Mouse (Mus musculus): ENCODE measurements at regions not wholly inside any gene's neighbourhood (a gene's known extent, or its start where the extent isn't known, plus 50 kb on each side); places are given as distances from the start of the nearest gene placed in this dataset.

DNA sequence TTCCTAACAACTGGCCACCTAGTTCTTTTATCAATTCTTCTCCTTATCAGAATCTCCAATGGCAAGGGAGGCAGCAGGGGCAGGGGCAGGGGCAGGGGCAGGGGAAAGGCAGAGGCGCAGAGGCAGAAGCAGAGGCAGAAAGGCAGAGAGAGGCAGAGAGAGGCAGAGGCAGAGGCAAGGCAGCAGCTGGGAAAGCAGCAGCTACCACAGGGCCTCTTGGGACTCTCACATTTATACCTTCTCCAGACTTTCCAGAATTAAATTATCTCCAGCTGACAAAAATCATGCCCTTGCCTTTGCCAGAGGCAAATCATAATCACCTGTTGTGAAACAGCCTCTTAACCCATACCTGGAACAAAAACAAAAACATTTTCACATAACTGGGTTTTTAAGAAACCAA is 370.4 kb upstream of the Clec14a start:
- no peaks in the 10 kb centered on the region for H3K27me3 ChIP-seq (ENCODE audit: poor library complexity, severe bottlenecking)
- no peaks in the 10 kb centered on the region for H3K9me3 ChIP-seq
- no peaks in the 10 kb centered on the region for H3K36me3 ChIP-seq (replicated peaks)
- DNase-seq (ENCODE audit: extremely low spot score, low spot score): no peak
- 50% methylated on average over 1 of the region's 1 CpGs for WGBS
- no peak overlapping the region for H3K27ac ChIP-seq
- peaks cover 2% of the 10 kb centered on the region; the same call in 1 of the 2 replicates for H3K4me1 ChIP-seq
- no peak overlapping the region for H3K4me3 ChIP-seq

DNA sequence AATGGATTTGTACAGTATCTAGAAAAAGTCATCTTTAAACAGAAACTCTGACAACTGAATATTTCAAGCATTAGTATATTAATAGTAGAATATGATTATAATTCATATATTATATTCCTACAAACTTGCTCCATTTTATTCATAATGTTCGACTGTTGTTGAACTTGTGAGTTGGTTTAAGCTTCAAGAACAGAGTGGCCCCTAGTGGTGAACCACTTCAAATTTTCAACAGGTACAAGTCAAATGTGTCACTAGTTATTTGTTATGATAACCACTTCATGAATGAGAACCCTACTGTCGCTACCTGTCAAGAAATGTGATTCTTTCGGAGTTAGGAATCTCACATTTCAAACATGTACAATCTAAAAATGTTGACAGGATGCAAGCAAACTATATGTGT is 369.2 kb upstream of the Clec14a start:
- Histone ChIP-seq H3K36me3 (replicated peaks) (no peaks in the 10 kb centered on the region), H3K27ac (no peak overlapping the region), H3K4me1 (peaks cover 2% of the 10 kb centered on the region; the same call in 1 of the 2 replicates), H3K27me3 (ENCODE audit: poor library complexity, severe bottlenecking) (no peaks in the 10 kb centered on the region), H3K9me3 (no peaks in the 10 kb centered on the region), H3K4me3 (no peak overlapping the region)
- DNase-seq (ENCODE audit: extremely low spot score, low spot score): no peak
- WGBS: 74% methylated on average over 3 of the region's 3 CpGs

DNA sequence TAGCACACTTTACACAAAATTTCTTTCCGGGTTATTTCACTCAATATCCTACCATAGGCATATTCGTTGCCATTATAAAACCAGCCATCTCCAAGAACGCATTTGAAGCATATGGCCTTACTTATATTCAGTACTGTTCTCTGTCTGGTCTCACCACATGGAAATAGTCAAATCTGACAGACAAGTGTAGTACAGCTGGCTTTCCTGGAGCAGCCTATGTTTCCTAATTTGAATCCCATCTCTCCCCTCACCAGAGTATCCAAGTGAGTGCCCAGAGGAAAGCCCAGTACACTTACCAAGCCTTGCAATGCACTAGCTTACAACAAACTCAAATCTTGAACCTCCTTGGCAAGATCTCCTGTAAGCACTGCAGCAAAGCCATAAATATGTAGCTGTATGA is 363.4 kb upstream of the Clec14a start:
- Histone ChIP-seq H3K4me1 (no peaks in the 10 kb centered on the region; the same call in 1 of the 2 replicates), H3K4me3 (no peak overlapping the region), H3K9me3 (no peaks in the 10 kb centered on the region), H3K36me3 (replicated peaks) (no peaks in the 10 kb centered on the region), H3K27ac (no peak overlapping the region), H3K27me3 (ENCODE audit: poor library complexity, severe bottlenecking) (no peaks in the 10 kb centered on the region)
- WGBS: 92% methylated on average over 3 of the region's 3 CpGs
- no peak for DNase-seq (ENCODE audit: extremely low spot score, low spot score)

DNA sequence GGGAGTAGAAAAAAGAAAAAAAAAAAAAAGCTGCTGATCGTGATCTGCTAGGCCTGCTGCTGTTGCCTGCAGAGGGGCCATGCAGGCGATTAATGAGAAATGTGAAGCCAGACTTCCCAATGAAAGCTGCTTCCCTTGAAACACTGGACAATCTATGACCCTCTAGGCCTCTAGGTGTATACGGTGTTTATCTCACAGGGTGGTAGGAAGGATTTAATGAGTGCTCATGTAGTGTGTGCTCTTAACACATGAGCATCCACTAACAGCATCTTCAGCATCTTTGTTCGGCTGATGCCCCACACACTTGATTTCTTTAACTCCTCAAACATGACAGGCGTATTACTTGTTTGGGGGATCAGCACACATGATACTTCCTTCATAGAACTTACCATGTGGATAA is 359.7 kb upstream of the Clec14a start:
- Histone ChIP-seq H3K27me3 (ENCODE audit: poor library complexity, severe bottlenecking) (no peaks in the 10 kb centered on the region; the same call in 1 of the 2 replicates), H3K4me3 (no peak overlapping the region), H3K27ac (no peak overlapping the region), H3K36me3 (replicated peaks) (no peaks in the 10 kb centered on the region), H3K4me1 (peaks cover 6% of the 10 kb centered on the region; the same call in 1 of the 2 replicates), H3K9me3 (no peaks in the 10 kb centered on the region)
- WGBS: 78% methylated on average over 5 of the region's 5 CpGs
- no peak for DNase-seq (ENCODE audit: extremely low spot score, low spot score)

DNA sequence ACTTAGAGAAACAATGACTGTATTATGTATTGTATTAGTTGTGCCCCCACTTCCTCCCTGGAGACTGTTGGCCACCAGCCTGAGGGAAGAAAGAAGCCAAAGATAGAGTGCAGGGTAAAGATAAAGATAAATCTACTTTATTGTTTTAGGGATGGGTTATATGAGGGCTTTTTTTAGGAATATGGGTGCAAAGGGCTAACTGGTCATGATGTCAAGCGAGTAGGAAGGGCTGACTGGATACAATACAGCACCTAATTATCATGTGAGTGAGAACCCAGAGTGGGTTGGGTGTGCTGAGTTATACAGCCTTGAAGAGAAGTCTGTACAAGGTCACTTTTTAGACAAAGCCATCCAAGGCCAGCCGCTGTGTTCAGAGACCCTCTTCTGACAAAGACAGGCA is 356.1 kb upstream of the Clec14a start:
- Histone ChIP-seq H3K9me3 (no peaks in the 10 kb centered on the region), H3K27me3 (ENCODE audit: poor library complexity, severe bottlenecking) (no peaks in the 10 kb centered on the region; the same call in 1 of the 2 replicates), H3K27ac (no peak overlapping the region), H3K36me3 (replicated peaks) (no peaks in the 10 kb centered on the region), H3K4me3 (no peak overlapping the region), H3K4me1 (peaks cover 6% of the 10 kb centered on the region; the same call in 1 of the 2 replicates)
- no peak for DNase-seq (ENCODE audit: extremely low spot score, low spot score)
- 81% methylated on average over 2 of the region's 2 CpGs for WGBS

DNA sequence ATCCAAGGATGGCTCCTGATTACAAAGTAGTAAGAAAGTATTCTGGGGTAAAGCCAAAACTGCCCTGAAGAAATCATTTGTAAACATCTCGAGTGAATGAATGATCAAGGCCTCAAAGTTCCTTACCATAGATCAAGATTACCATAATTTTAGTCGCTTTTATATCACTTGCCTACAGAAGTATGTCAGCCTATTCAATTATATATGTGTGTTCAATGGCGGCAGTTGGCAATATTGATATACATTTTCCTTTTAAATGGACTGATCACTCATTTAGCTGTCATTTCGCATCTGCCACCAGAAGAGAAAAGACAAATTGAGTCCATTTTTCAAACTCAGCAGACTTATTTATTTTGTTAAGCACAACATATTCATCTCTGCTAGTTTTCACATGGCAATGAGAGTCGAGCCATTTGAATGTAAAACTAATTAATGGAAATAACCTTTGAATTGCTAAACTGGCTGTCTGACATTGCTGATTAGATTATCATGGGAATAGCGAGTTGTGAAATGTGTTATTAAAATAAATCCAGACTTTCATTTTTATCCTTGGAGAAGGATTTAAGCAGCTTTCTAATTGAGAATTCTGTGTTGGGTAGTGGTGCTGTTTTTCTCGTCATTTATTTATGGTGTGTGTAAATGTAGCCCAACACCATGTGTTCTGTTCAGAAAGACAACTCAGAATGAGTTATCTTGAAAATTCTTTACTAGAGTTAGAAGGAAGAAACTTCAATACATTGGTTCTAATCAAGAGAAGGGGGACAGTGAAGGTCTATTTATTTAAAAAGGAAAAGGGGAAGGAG is 350.6 kb upstream of the Clec14a start:
- 91% methylated on average over 7 of the region's 7 CpGs for WGBS
- DNase-seq (ENCODE audit: extremely low spot score, low spot score): no peak
- Histone ChIP-seq H3K4me1 (no peaks in the 10 kb centered on the region), H3K36me3 (replicated peaks) (no peaks in the 10 kb centered on the region), H3K27ac (no peak overlapping the region), H3K4me3 (no peak overlapping the region), H3K9me3 (no peaks in the 10 kb centered on the region), H3K27me3 (ENCODE audit: poor library complexity, severe bottlenecking) (no peaks in the 10 kb centered on the region)

DNA sequence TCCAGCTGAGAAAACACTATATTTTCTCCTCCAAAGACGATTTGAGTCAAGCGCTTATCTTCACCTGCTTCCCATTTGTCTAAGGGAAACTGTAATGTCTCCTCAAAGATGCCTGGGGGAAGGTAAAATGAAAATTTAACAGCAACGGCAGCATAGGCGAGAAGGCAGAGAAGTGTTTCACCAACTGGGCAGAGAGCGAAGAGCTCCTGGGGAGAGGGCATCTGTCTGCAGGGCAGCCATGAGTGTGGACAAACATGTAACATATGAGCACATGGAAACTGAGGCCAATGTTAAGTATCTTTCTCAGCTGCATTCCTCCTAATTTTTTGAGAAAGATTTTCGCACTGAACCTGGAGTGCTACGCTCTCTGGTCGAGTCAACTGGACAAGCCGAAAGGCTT is 325.7 kb upstream of the Clec14a start:
- no peaks in the 10 kb centered on the region for H3K9me3 ChIP-seq
- no peak overlapping the region for H3K27ac ChIP-seq
- no peaks in the 10 kb centered on the region for H3K36me3 ChIP-seq (replicated peaks)
- H3K4me3 ChIP-seq: no peak overlapping the region
- no peaks in the 10 kb centered on the region for H3K27me3 ChIP-seq (ENCODE audit: poor library complexity, severe bottlenecking)
- H3K4me1 ChIP-seq: peaks cover 13% of the 10 kb centered on the region
- 90% methylated on average over 9 of the region's 9 CpGs for WGBS
- DNase-seq (ENCODE audit: extremely low spot score, low spot score): no peak

DNA sequence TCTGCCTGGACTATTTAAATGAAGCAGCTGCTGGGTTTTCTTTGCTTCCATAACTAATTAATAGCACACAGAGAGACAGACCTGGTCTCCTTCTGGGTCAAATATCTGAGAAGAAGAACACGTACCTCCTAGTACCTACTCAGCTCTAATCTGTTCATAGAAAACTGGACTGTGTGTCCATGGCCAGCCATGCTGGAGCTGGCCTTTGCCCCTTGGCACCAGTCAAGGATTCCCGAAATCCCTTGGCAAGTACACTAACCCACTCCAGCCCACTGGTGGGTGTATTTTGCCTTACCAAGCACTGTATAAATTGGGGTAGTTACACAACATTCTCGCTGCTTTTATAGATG is 322.4 kb upstream of the Clec14a start:
- Histone ChIP-seq H3K27me3 (ENCODE audit: poor library complexity, severe bottlenecking) (no peaks in the 10 kb centered on the region), H3K4me3 (no peak overlapping the region), H3K4me1 (peaks cover 18% of the 10 kb centered on the region), H3K36me3 (replicated peaks) (no peaks in the 10 kb centered on the region), H3K27ac (peak overlapping the region; percentile 37; the same call in 1 of the 2 replicates), H3K9me3 (no peaks in the 10 kb centered on the region)
- 67% methylated on average over 3 of the region's 3 CpGs for WGBS
- DNase-seq (ENCODE audit: extremely low spot score, low spot score): no peak

DNA sequence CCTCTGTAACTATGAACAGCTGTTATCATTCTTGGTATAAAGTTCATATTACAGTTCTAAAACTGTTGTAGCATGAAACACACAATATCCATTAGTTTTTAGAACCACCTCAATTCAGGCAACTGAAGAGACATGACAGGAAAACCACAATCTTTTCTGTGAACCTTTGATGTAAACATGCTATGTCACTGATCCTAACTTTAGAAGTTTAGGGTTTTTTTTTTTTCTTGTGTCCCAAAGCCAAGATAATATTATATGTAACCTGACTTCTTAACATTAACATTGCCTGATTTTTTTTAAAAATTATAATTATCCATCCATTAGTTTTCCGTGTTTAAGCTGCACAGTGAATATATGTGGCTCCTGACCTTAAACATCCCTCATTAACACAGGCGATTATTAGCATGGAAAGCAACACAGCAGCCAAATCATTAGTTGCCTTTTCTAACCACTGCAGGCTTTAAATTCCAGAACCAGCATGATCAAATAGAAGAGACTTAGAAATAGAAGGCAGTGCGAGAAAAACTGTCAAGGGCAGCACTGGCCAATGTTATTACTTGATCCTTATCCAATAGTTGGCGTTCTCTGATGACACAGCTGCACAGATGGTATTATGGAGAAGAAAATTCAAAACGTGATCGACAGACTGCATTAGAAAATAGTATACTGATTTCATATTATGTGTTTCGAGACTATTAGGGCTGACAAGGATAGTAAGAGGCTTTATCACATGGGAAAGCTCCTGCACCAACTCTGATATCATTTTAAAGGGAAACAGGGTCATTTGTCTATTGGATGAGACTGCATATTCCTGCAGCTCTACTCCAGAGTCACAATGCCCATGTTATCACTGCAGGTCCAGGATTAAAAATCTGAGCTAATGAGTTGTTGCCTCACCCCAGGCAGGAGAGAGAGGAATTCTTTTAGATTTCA is 321.7 kb upstream of the Clec14a start:
- 71% methylated on average over 7 of the region's 7 CpGs for WGBS
- Histone ChIP-seq H3K36me3 (replicated peaks) (no peaks in the 10 kb centered on the region), H3K4me3 (no peak overlapping the region), H3K9me3 (no peaks in the 10 kb centered on the region), H3K27me3 (ENCODE audit: poor library complexity, severe bottlenecking) (no peaks in the 10 kb centered on the region), H3K4me1 (peaks cover 18% of the 10 kb centered on the region), H3K27ac (peak overlapping the region; percentile 37; the same call in 1 of the 2 replicates)
- DNase-seq (ENCODE audit: extremely low spot score, low spot score): no peak

DNA sequence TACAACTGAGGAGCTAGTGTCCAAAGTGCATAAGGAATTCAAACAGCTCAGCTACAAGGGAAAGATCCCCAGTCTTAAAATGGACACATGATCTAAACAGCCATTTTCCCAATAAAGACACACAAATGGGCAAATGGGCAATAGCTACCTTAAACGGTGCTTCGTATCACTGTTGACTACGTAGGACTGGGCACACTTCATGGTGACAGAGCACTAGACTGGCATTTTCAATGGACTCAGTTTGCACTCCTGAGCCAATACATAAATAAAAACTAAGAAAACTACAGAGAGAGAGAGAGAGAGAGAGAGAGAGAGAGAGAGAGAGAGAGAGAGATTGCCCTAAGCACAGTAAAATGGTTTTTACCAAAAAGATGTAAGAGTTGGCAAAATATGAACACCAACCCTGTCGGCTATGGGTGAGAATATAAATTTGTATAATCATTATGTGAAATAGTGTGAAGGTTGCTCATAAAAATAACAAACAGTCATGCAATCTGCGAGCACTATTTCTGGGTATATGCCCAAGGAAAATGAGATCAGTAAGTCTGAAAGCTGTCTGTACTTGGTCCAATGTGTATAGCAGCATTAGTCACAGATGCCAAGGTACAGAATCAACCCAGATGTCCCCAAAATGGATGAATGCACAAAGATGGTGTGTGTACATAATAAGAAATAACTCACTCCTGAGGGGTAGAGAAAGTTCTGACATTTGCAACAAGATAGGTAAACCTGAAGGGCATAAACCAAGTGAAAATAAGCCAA is 312.9 kb upstream of the Clec14a start:
- H3K36me3 ChIP-seq (replicated peaks): no peaks in the 10 kb centered on the region
- H3K27me3 ChIP-seq (ENCODE audit: poor library complexity, severe bottlenecking): no peaks in the 10 kb centered on the region
- H3K4me1 ChIP-seq: peaks cover 7% of the 10 kb centered on the region
- H3K9me3 ChIP-seq: no peaks in the 10 kb centered on the region
- no peak for DNase-seq (ENCODE audit: extremely low spot score, low spot score)
- H3K4me3 ChIP-seq: no peak overlapping the region
- 95% methylated on average over 5 of the region's 5 CpGs for WGBS
- no peak overlapping the region for H3K27ac ChIP-seq

DNA sequence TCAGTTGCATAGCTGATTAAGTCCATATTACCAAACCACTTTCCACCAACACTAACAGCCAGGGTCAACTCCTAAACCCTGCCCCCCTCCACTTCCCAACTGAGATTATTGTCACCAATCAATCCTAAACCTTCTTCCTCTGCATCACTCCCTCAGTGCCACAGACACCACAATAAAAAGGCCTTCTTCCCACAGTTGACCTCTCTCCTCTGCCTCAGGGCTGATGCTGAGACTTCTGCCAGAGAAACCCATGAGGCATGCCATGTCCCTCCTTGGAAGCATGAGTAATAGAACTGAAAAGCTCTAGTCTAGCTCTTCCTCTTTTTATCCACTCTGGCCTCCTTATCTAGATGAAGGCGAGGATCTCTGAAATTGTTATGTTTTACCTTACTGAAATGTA is 300.0 kb upstream of the Clec14a start:
- 93% methylated on average over 1 of the region's 1 CpGs for WGBS
- no peaks in the 10 kb centered on the region for H3K9me3 ChIP-seq

DNA sequence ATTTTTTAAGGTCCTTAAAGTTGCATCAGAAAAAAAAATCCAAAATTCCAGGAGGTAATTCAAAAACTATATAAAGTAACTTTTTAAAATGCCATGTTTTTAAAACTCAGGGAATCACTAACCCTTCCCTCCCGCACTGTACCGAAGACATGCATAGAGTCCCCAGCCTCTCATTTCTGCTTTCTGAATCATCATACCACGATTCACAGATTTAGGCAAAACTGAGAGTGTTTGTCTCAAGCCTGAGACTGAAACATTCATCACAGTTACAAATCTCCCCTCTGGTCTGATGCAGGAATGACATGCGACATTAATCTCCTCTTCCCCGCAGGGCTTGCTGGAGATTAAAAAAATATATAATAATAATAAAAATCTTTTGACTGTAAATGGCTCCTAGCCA is 291.8 kb upstream of the Clec14a start:
- no peaks in the 10 kb centered on the region for H3K9me3 ChIP-seq
- DNase-seq (ENCODE audit: extremely low spot score, low spot score): no peak
- no peak overlapping the region for H3K4me3 ChIP-seq
- no peaks in the 10 kb centered on the region for H3K27me3 ChIP-seq (ENCODE audit: poor library complexity, severe bottlenecking)
- H3K4me1 ChIP-seq: no peaks in the 10 kb centered on the region
- H3K27ac ChIP-seq: no peak overlapping the region
- WGBS: 93% methylated on average over 5 of the region's 5 CpGs
- no peaks in the 10 kb centered on the region for H3K36me3 ChIP-seq (replicated peaks)

More for the DNA sequence above, 300.0 kb upstream of the Clec14a start:
- Histone ChIP-seq H3K4me3 (no peak overlapping the region), H3K27me3 (ENCODE audit: poor library complexity, severe bottlenecking) (no peaks in the 10 kb centered on the region), H3K36me3 (replicated peaks) (no peaks in the 10 kb centered on the region), H3K27ac (no peak overlapping the region), H3K4me1 (no peaks in the 10 kb centered on the region)
- no peak for DNase-seq (ENCODE audit: extremely low spot score, low spot score)
